Mouse (Mus musculus) cerebellum, adult 2 months (tissue): Measurements from ENCODE around the gene Fcrla.

Experiments used
- CTCF ChIP-seq: fragments of 200-500 bp; IDR thresholded peaks from 2 replicates; pipeline ENCODE4 v1.5.1; 2011; ENCODE audit warnings: low read depth, mild to moderate bottlenecking, control low read depth, low read length, moderate library complexity, borderline replicate concordance; ENCODE audit not compliant: insufficient read depth
- POLR2A ChIP-seq: fragments of 200-500 bp; IDR thresholded peaks from 2 replicates; pipeline ENCODE4 v1.6.1; 2011; ENCODE audit warnings: low read length, control low read depth, borderline replicate concordance; ENCODE audit not compliant: insufficient read depth

- TF ChIP-seq POLR2A: no peak
- no peak for TF ChIP-seq CTCF
Measured at GRCm38 (mm10) chr1:170929245-170929644, 1.9 kb upstream of the Fcrla start.
